Mouse (Mus musculus) midbrain, postnatal 0 days (tissue): Measurements from ENCODE around the gene Prnp. TPM values are rescaled to one million over a fixed set of nuclear protein-coding genes. Genes with fewer than 3 reads are reported as not detected.

Source experiments
- ATAC-seq: fragments of 200-750 bp; cut with Nextera tagmentation; 2 replicates; pipeline ENCODE4 v1.8.0; 2017; ENCODE audit warnings: moderate number of reproducible peaks, mild to moderate bottlenecking, moderate TSS enrichment, moderate library complexity; ENCODE audit not compliant: low FRiP score
- DNase-seq: peaks from one replicate; pipeline ENCODE4 v3.0.0-alpha.2; 2015; ENCODE audit warnings: low spot score
- H3K27ac ChIP-seq: fragments of 300-500 bp; sonication (generic); 2 replicates; pipeline ENCODE4 v1.5.1; 2014; ENCODE audit warnings: low read depth, mild to moderate bottlenecking, low read length, mixed read lengths
- H3K27me3 ChIP-seq: fragments of 300-500 bp; sonication (generic); 2 replicates; pipeline ENCODE4 v1.6.1; 2014; ENCODE audit warnings: low read length, control low read depth, mixed read lengths; ENCODE audit not compliant: insufficient read depth
- H3K36me3 ChIP-seq: fragments of 300-500 bp; sonication (generic); 2 replicates; pipeline ENCODE4 v1.6.1; 2014; ENCODE audit warnings: low read length, control low read depth, mixed read lengths; ENCODE audit not compliant: insufficient read depth
- H3K4me1 ChIP-seq: fragments of 300-500 bp; sonication (generic); 2 replicates; pipeline ENCODE4 v1.6.1; 2014; ENCODE audit warnings: mild to moderate bottlenecking, control low read depth, antibody characterized with exemption, low read length, mixed read lengths; ENCODE audit not compliant: insufficient read depth
- H3K4me2 ChIP-seq: fragments of 300-500 bp; sonication (generic); 2 replicates; pipeline ENCODE4 v1.6.1; 2014; ENCODE audit warnings: low read depth, mild to moderate bottlenecking, low read length, mixed read lengths; ENCODE audit not compliant: poor library complexity, severe bottlenecking
- H3K4me3 ChIP-seq: fragments of 300-500 bp; sonication (generic); 2 replicates; pipeline ENCODE4 v1.5.1; 2014; ENCODE audit warnings: low read depth, mild to moderate bottlenecking, low read length, moderate library complexity
- H3K9ac ChIP-seq: fragments of 300-500 bp; sonication (generic); replicated peaks from 2 replicates; pipeline ENCODE4 v1.6.1; 2014; ENCODE audit warnings: mild to moderate bottlenecking, low read length, moderate library complexity, mixed read lengths; ENCODE audit not compliant: poor library complexity, severe bottlenecking
- H3K9me3 ChIP-seq: fragments of 300-500 bp; sonication (generic); 2 replicates; pipeline ENCODE4 v1.6.1; 2016; ENCODE audit warnings: low read length, control low read depth
- CTCF ChIP-seq: IDR thresholded peaks from 2 replicates; pipeline ENCODE4 v1.5.1; 2016; ENCODE audit warnings: antibody characterized with exemption, mild to moderate bottlenecking
- WGBS: fragments of 180-500 bp; shearing (Covaris S2); extraction: QIAGEN DNeasy Blood & Tissue Kit; methylation state at CpG from one replicate; pipeline ENCODE4 v1.1.7; 2014; 5-methylcytosine and 5-hydroxymethylcytosine counted together
- polyA plus RNA-seq: library from polyadenylated mRNA; unstranded; fragments of >200 nt; fragmentation: Nextera tagmentation; extraction: Ambion mirVana; gene quantifications from 2 replicates; pipeline ENCODE4 v1.2.1, GENCODE M21; 2015
- total RNA-seq: library from RNA; depleted of rRNA; stranded (reverse); fragments of >200 nt; gene quantifications from 2 replicates; pipeline ENCODE4 v1.2.3, GENCODE M21; 2014

Prnp gene
- total and polyA plus RNA-seq, 2 experiments from 2014 or later = 255 to 306 TPM

GRCm38 (mm10) chr2:131940506-131940905, 30.8 kb downstream of the Prnp start:
- no peaks in the 10 kb centered on the region for H3K27me3 ChIP-seq
- H3K36me3 ChIP-seq = peaks cover 19% of the 10 kb centered on the region
- DNase-seq (no peak), ATAC-seq (no peak)
- no peaks in the 10 kb centered on the region for H3K4me1 ChIP-seq
- no peak for TF ChIP-seq CTCF
- no peaks in the 10 kb centered on the region for H3K9me3 ChIP-seq
- no peak overlapping the region for H3K9ac ChIP-seq
- no peak overlapping the region for H3K4me2 ChIP-seq
- 84% methylated on average over 3 of the region's 3 CpGs for WGBS
- no peak overlapping the region for H3K27ac ChIP-seq
- H3K4me3 ChIP-seq = no peak overlapping the region

GRCm38 (mm10) chr2:131941501-131941900, 31.8 kb downstream of the Prnp start:
- Histone ChIP-seq H3K36me3 (peaks cover 17% of the 10 kb centered on the region), H3K4me2 (no peak overlapping the region), H3K9ac (no peak overlapping the region), H3K4me1 (no peaks in the 10 kb centered on the region), H3K9me3 (no peaks in the 10 kb centered on the region), H3K4me3 (no peak overlapping the region), H3K27ac (no peak overlapping the region), H3K27me3 (no peaks in the 10 kb centered on the region)
- TF ChIP-seq CTCF = no peak
- ATAC-seq (no peak), DNase-seq (no peak)
- 79% methylated on average over 6 of the region's 6 CpGs for WGBS

DNA sequence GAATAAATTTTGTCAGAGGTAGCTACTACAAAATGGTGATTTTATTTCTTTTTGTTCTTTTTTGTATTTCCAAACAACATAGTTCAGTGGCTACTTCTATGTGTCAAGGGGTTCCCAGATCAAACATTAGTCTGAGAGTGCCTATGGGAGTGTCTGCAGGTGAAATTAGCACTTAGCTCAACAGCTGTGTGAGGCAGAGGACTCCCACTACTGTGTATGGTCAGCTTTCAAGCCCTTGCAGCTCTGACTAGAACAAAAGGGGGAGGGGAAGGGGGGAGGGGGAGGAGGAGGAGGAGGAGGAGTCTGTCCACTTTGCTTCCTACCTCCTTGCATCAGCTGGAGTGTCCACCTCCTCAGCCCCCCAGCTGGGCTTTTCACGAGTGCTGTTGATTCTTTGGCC, 34.6 kb downstream of the Prnp start:
- Histone ChIP-seq H3K9me3 (no peaks in the 10 kb centered on the region), H3K4me1 (no peaks in the 10 kb centered on the region), H3K27me3 (no peaks in the 10 kb centered on the region), H3K9ac (no peak overlapping the region), H3K4me2 (no peak overlapping the region), H3K36me3 (no peaks in the 10 kb centered on the region), H3K27ac (no peak overlapping the region), H3K4me3 (no peak overlapping the region)
- DNase-seq = no peak
- TF ChIP-seq CTCF = no peak
- ATAC-seq = no peak
- WGBS = 11% methylated on average over 1 of the region's 1 CpGs

GRCm38 (mm10) chr2:131945225-131945624, 35.5 kb downstream of the Prnp start:
- Histone ChIP-seq H3K4me1 (no peaks in the 10 kb centered on the region), H3K27me3 (no peaks in the 10 kb centered on the region; the same call in 1 of the 2 replicates), H3K36me3 (no peaks in the 10 kb centered on the region), H3K9me3 (no peaks in the 10 kb centered on the region), H3K27ac (no peak overlapping the region), H3K4me2 (no peak overlapping the region), H3K9ac (no peak overlapping the region), H3K4me3 (no peak overlapping the region)
- WGBS = 78% methylated on average over 8 of the region's 8 CpGs
- no peak for TF ChIP-seq CTCF
- ATAC-seq = no peak
- DNase-seq = no peak

DNA sequence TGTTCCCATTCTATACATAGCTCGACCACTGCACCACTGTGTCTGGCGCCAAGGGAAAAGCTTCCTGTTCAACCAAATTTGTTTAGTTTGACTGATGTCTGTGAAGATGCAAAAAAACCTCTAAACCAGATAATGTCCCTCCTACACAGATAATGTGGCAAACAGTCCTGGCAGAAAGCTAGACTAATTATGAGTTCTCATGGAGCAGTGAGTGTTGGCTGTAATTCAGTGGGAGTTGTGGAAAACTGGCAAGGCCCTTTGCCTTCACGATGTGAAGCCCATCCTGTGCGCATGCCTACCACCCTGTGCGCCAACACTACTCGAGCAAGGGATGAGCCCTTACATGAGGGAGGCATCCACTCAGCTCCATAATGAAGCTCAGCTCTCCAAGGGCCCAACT, 36.0 kb downstream of the Prnp start:
- DNase-seq (no peak), ATAC-seq (no peak)
- Histone ChIP-seq H3K4me3 (no peak overlapping the region), H3K36me3 (no peaks in the 10 kb centered on the region), H3K27me3 (no peaks in the 10 kb centered on the region; the same call in 1 of the 2 replicates), H3K9ac (no peak overlapping the region), H3K9me3 (no peaks in the 10 kb centered on the region), H3K4me2 (no peak overlapping the region), H3K4me1 (no peaks in the 10 kb centered on the region), H3K27ac (no peak overlapping the region)
- TF ChIP-seq CTCF = no peak
- WGBS = 84% methylated on average over 6 of the region's 6 CpGs

DNA sequence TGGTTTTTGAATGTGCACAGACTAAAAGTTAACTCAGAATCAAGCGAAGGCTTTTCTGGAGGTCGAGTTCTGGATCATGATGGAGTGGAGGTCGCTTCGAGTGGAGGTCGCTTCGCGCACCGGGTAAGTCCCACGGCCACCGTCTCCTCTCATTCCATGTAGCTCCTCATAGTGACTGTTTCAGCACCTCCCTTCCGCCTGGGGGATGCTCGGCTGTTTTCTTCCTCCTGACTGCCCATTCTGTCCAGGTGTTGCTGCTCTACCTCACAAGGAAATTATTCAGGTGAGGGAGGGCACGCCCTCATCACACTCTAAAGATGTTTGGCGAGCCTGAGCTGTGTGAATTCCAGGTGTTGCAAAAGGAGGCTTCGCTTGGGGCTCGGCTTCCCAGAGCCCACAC, 36.6 kb downstream of the Prnp start:
- Histone ChIP-seq H3K4me3 (no peak overlapping the region), H3K4me1 (no peaks in the 10 kb centered on the region), H3K36me3 (no peaks in the 10 kb centered on the region), H3K27me3 (no peaks in the 10 kb centered on the region; the same call in 1 of the 2 replicates), H3K27ac (no peak overlapping the region), H3K4me2 (no peak overlapping the region), H3K9ac (no peak overlapping the region), H3K9me3 (no peaks in the 10 kb centered on the region)
- TF ChIP-seq CTCF = no peak
- 92% methylated on average over 16 of the region's 16 CpGs for WGBS
- ATAC-seq (no peak), DNase-seq (no peak)
